Mouse (Mus musculus): Measurements from ENCODE around the gene Drc7. TPM values are rescaled to one million over a fixed set of nuclear protein-coding genes. Genes with fewer than 3 reads are reported as not detected.

Drc7 gene
- polyA plus RNA-seq, 1 experiment from 2014 or later, result not detected

DNA sequence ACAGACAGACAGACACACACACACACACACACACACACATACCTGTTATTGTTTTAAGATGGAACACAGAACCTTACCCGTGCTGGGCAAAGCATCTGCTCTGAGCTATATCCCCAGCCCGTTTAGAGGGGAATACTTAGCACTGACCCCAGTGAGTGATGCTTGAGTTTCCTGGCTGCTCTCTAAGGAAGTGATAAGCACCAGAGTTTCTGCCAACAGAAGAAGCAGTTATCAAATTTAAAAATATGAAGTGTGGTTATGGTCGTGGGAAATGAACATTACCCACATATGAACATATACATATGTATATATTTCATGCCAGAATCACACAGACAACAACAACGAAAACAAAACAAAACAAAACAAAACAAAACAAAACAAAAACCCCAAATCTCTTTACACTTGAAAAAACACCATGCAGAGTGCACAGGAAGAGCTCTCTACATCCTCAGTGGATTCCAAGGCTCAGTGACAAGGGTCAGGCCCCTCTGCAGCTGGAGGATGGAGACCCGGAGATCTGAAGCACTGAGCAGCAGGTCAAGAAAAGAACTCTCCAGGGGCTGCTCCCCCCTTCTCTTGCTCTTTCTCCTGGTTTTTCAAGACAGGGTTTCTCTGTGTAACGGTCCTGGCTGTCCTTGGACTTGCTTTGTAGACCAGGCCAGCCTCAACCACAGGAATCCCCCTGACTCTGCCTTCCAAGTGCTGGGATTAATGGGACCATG, 5.1 kb downstream of the Drc7 start:
- Histone ChIP-seq H3K27me3 (replicated peaks) (no peaks in the 10 kb centered on the region), H3K4me1 (replicated peaks) (peaks cover 6% of the 10 kb centered on the region; the same call in 1 of the 2 replicates), H3K9ac (no peak overlapping the region), H3K4me3 (no peak overlapping the region), H3K27ac (ENCODE audit: poor library complexity, severe bottlenecking) (no peak overlapping the region), H3K9me3 (replicated peaks) (no peaks in the 10 kb centered on the region), H3K36me3 (no peaks in the 10 kb centered on the region), H3K4me2 (no peak overlapping the region)
- ATAC-seq (ENCODE audit: insufficient number of reproducible peaks, low FRiP score), result no peak
- 45% methylated on average over 6 of the region's 6 CpGs for WGBS

DNA sequence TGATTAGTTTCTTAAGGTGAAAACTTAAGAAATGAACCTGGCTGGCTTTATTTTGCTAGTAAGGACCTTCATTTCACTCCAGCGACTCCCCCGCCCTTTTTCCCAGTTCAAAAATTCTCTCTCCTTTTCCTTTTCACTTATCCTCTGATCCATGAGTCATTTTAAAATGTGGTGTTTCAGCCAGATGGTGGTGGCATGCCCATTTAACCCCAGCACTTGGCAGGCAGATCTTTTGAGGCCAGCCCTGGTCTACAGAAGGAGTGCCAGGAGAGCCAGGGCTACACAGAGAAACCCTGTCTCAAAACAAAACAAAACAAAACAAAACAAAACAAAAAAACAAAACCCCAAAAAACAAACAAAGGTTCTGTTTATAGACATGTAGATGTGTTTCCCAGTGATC, 9.6 kb downstream of the Drc7 start:
- Histone ChIP-seq H3K4me3 (no peak overlapping the region), H3K27ac (ENCODE audit: poor library complexity, severe bottlenecking) (no peak overlapping the region), H3K36me3 (no peaks in the 10 kb centered on the region), H3K9ac (no peak overlapping the region), H3K4me1 (replicated peaks) (peaks cover 3% of the 10 kb centered on the region; the same call in 1 of the 2 replicates), H3K27me3 (replicated peaks) (no peaks in the 10 kb centered on the region), H3K4me2 (no peak overlapping the region), H3K9me3 (replicated peaks) (no peaks in the 10 kb centered on the region)
- no peak for ATAC-seq (ENCODE audit: insufficient number of reproducible peaks, low FRiP score)
- 85% methylated on average over 2 of the region's 2 CpGs for WGBS

DNA sequence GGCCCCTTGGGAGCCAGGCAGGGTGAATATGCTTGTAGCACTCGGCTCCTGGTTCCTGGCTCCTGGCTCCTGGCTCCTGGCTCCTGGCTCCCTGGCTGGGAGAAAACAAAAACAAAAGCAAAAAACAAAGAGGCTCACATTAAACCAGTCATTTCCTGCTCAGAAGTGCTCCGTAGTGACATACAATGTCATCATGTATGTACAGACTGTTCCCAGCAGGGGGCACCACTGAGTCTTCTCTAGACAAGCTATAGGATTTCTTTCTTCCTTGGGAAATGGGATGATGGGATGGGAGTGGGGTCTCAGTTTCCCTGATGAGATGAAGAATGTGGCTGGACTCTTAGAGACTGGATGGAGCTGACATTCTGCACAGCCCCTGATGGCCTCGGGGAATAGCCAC, 12.7 kb downstream of the Drc7 start:
- ATAC-seq (ENCODE audit: insufficient number of reproducible peaks, low FRiP score), result no peak
- WGBS, result 43% methylated on average over 3 of the region's 3 CpGs
- Histone ChIP-seq H3K9ac (no peak overlapping the region), H3K4me1 (replicated peaks) (no peaks in the 10 kb centered on the region), H3K9me3 (replicated peaks) (no peaks in the 10 kb centered on the region), H3K36me3 (no peaks in the 10 kb centered on the region), H3K4me2 (no peak overlapping the region), H3K27ac (ENCODE audit: poor library complexity, severe bottlenecking) (no peak overlapping the region), H3K4me3 (no peak overlapping the region), H3K27me3 (replicated peaks) (no peaks in the 10 kb centered on the region)

DNA sequence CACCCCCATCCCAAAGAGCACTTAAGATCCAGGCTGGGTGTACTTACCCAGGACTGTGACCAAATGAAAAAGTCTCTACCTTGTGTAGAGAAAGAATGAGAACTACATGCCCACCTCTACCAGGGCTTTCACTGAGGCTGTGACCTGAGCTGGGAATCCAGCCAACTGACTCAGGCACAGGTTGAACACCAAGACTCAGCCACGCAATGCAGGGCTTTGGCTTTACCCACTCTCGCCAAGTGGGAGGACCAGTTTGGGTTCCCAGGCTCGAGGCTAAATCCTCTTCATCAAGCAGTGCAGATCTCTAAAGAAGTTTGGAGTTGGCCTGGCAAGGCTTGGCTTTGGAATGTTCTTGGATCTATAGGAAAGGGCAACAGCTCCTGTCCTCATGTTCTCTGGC, 20.6 kb downstream of the Drc7 start:
- Histone ChIP-seq H3K27ac (ENCODE audit: poor library complexity, severe bottlenecking) (no peak overlapping the region), H3K9ac (no peak overlapping the region), H3K36me3 (no peaks in the 10 kb centered on the region), H3K9me3 (replicated peaks) (no peaks in the 10 kb centered on the region), H3K4me3 (no peak overlapping the region), H3K4me1 (replicated peaks) (no peaks in the 10 kb centered on the region), H3K27me3 (replicated peaks) (peaks cover 12% of the 10 kb centered on the region; the same call in 1 of the 2 replicates), H3K4me2 (no peak overlapping the region)
- WGBS, result 76% methylated on average over 3 of the region's 3 CpGs
- ATAC-seq (ENCODE audit: insufficient number of reproducible peaks, low FRiP score), result no peak

DNA sequence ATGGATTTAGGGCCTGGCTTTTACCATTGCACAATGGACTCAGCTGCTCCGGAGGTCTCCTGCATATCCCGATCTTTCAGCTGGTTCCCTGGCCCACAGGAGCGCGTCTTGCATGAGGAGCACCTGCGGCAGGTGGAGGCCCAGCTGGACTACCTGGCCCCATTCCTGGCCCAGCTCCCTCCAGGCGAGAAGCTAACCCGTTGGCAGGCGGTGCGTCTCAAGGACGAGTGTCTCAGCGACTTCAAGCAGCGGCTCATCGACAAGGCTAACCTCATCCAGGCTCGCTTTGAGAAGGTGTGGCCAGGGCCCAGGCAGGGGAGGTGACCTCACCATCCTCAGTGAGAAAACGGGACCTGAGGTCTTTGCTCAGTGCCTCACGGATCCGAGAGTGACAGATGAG, 21.2 kb downstream of the Drc7 start:
- Histone ChIP-seq H3K9me3 (replicated peaks) (no peaks in the 10 kb centered on the region), H3K27ac (ENCODE audit: poor library complexity, severe bottlenecking) (no peak overlapping the region), H3K4me1 (replicated peaks) (no peaks in the 10 kb centered on the region), H3K36me3 (no peaks in the 10 kb centered on the region), H3K4me2 (no peak overlapping the region), H3K9ac (no peak overlapping the region), H3K27me3 (replicated peaks) (peaks cover 12% of the 10 kb centered on the region; the same call in 1 of the 2 replicates), H3K4me3 (no peak overlapping the region)
- WGBS, result 64% methylated on average over 17 of the region's 17 CpGs
- no peak for ATAC-seq (ENCODE audit: insufficient number of reproducible peaks, low FRiP score)

DNA sequence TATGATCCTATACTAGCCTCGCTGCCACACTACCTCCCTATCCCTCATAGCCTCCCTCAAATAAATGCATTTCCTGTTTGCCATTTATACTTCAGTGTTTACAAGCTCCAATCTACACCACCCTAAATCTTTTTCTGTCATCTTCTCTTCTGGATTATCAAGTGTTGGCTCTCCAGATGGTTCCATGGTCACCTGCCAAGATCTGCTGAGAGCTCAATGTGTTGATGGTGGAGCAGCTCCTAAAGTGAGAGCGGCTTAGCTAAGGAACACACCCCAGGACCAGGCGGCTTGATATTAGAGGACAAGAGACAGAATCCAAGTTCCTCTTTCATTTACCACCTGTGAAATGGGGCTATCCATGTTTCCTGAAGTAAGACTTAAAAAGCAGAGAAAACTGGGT, 23.2 kb downstream of the Drc7 start:
- peaks cover 12% of the 10 kb centered on the region; the same call in 1 of the 2 replicates for H3K27me3 ChIP-seq (replicated peaks)
- H3K9ac ChIP-seq, result no peak overlapping the region
- ATAC-seq (ENCODE audit: insufficient number of reproducible peaks, low FRiP score), result no peak
- H3K36me3 ChIP-seq, result 0 out of 2 replicates have a peak, but pooled peaks cover 5% of the 10 kb centered on the region
- H3K4me1 ChIP-seq (replicated peaks), result peaks cover 12% of the 10 kb centered on the region
- no peak overlapping the region for H3K4me3 ChIP-seq
- 74% methylated on average over 3 of the region's 3 CpGs for WGBS
- H3K27ac ChIP-seq (ENCODE audit: poor library complexity, severe bottlenecking), result no peak overlapping the region
- no peaks in the 10 kb centered on the region for H3K9me3 ChIP-seq (replicated peaks)
- no peak overlapping the region for H3K4me2 ChIP-seq

DNA sequence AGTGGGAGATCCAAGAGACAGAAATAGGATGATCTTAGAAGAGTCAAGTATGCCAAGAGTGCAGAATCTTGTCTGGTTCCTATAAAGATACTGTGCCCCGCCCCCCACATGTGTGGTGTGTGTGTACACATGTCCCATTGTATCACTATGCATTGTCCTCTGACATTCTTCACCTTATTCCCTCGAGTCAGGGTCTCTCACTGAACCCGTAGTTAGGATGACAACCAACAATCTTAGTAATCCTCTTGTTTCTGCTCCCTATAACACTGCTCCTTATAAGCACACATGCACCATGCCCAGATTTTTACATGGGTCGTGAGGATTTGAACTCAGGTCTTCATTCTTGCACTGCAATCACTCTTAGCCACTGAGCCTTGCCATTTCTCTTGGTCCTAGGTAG, 24.4 kb downstream of the Drc7 start:
- no peak overlapping the region for H3K4me2 ChIP-seq
- H3K9ac ChIP-seq, result no peak overlapping the region
- 81% methylated on average over 4 of the region's 4 CpGs for WGBS
- no peak overlapping the region for H3K27ac ChIP-seq (ENCODE audit: poor library complexity, severe bottlenecking)
- peaks cover 16% of the 10 kb centered on the region for H3K36me3 ChIP-seq
- H3K4me3 ChIP-seq, result no peak overlapping the region
- peaks cover 12% of the 10 kb centered on the region for H3K4me1 ChIP-seq (replicated peaks)
- no peak for ATAC-seq (ENCODE audit: insufficient number of reproducible peaks, low FRiP score)
- H3K27me3 ChIP-seq (replicated peaks), result peaks cover 6% of the 10 kb centered on the region; the same call in 1 of the 2 replicates
- H3K9me3 ChIP-seq (replicated peaks), result no peaks in the 10 kb centered on the region

DNA sequence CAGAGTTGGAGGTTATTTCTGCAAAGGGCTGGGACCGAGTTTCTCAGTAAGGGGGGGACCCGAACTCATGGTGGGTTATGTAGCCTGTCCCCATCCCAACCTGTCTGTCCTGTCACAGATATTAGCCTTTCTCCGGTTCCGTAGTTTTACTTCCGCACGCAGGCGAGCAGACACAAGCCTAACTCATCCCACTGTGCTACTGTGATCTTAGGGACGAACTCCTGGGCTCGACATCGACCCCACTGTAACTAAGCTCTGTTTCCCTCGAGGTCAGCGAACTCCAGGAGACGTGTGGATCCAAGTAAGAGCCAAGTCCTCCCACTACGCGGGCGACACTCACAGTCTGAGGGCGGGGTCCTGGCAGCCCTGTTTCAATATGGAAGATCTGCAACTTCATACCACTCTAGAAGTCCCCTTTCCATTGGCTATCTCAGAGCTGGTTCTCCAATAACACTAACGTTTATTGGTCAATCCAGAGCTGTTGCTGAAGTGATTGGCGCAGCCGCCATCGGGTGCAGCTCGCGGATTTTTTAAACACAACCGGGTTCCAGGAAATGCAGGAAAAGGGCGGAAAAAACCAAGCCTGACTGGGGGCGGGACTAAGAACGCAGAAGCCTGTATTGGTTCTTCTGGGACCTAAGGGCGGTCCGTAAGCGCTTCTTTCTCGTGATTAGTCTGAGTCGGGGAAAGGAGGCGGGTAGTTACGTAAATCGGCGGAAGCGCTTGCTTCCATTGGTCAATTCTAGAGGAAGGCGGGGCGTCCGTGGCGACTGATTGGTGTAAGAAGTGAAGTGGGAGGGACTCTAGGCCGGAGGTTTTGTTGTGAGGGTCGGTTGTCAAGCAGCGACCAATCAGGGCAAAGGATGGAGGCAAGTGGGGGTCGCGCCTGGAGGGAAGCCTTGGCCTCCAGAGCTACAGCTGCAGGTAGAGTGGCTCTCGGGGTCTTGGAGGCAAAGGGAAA, 25.8 kb downstream of the Drc7 start, which contains the start of gene Katnb1:
Gene Katnb1 (plus strand): TSS at position 806 of the 961 bp plus-strand sequence.
- peaks cover 17% of the 10 kb centered on the region for H3K4me1 ChIP-seq (replicated peaks)
- H3K4me3 ChIP-seq, result peak within 1 kb of the TSS; percentile 78
- peak within 1 kb of the TSS; percentile 72 for H3K27ac ChIP-seq (ENCODE audit: poor library complexity, severe bottlenecking)
- H3K9me3 ChIP-seq (replicated peaks), result no peaks in the 10 kb centered on the region
- H3K4me2 ChIP-seq, result peak within 1 kb of the TSS; percentile 92
- ATAC-seq (ENCODE audit: insufficient number of reproducible peaks, low FRiP score), result peak; percentile 97
- peak within 1 kb of the TSS; percentile 82 for H3K9ac ChIP-seq
- H3K36me3 ChIP-seq, result peaks cover 28% of the 10 kb centered on the region
- H3K27me3 ChIP-seq (replicated peaks), result peaks cover 3% of the 10 kb centered on the region; the same call in 1 of the 2 replicates
- WGBS, result under 1% methylated on average over 47 of the region's 47 CpGs

DNA sequence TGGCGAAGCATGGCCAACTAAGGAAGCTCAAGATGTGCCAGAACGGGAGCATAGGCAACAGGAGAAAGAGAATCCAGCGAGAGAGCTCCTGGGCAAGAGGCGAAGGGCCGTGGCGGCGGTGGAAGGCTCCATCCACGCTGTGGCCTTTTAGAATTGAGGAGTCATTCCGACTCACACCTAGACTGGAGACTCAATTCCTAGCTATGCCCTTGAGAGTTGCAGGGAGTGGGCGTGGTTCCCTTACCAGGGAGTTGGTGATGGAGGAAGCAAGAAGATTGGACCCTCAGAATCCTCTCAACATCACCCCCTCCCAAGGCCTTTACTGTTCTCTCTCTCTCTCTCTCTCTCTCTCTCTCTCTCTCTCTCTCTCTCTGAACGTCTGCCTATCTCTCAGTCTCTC, 26.7 kb downstream of the Drc7 start:
- Histone ChIP-seq H3K9me3 (replicated peaks) (no peaks in the 10 kb centered on the region), H3K36me3 (peaks cover 30% of the 10 kb centered on the region), H3K27ac (ENCODE audit: poor library complexity, severe bottlenecking) (peak overlapping the region; percentile 55), H3K4me2 (peak overlapping the region; percentile 92), H3K4me1 (replicated peaks) (peaks cover 21% of the 10 kb centered on the region), H3K4me3 (peak overlapping the region; percentile 78), H3K9ac (peak overlapping the region; percentile 82), H3K27me3 (replicated peaks) (peaks cover 3% of the 10 kb centered on the region; the same call in 1 of the 2 replicates)
- 10% methylated on average over 11 of the region's 11 CpGs for WGBS
- no peak for ATAC-seq (ENCODE audit: insufficient number of reproducible peaks, low FRiP score)

DNA sequence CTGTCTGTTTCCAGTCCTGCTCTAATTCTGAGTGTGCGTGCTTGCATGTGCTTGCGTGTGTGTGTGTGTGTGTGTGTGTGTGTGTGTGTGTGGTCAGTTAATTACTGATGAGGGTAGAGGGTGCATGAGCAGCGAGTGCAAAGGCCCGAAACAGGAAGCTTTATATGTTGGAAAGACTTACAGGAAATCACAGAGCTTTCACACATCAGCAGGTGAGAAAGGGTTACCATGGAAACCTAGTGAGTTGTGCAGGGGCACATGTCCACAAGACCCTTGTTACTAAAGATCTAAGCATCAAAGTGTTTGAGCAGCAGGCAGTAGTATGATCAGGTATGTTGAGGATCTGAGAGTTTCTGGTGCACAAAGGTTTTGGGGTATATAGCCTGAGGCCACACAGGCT, 29.4 kb downstream of the Drc7 start:
- Histone ChIP-seq H3K4me1 (replicated peaks) (peaks cover 21% of the 10 kb centered on the region), H3K36me3 (peaks cover 55% of the 10 kb centered on the region), H3K27me3 (replicated peaks) (no peaks in the 10 kb centered on the region), H3K4me3 (0 out of 2 replicates have a peak overlapping the region, but pooled peaks have one; percentile 2), H3K4me2 (peak overlapping the region; percentile 25; the same call in 1 of the 2 replicates), H3K9me3 (replicated peaks) (no peaks in the 10 kb centered on the region), H3K9ac (peak overlapping the region; percentile 17; the same call in 1 of the 2 replicates), H3K27ac (ENCODE audit: poor library complexity, severe bottlenecking) (no peak overlapping the region)
- no peak for ATAC-seq (ENCODE audit: insufficient number of reproducible peaks, low FRiP score)
- 77% methylated on average over 4 of the region's 4 CpGs for WGBS
